Comparison of ENCODE assay signal across 11 mouse cellular contexts in the genomic region with DNA sequence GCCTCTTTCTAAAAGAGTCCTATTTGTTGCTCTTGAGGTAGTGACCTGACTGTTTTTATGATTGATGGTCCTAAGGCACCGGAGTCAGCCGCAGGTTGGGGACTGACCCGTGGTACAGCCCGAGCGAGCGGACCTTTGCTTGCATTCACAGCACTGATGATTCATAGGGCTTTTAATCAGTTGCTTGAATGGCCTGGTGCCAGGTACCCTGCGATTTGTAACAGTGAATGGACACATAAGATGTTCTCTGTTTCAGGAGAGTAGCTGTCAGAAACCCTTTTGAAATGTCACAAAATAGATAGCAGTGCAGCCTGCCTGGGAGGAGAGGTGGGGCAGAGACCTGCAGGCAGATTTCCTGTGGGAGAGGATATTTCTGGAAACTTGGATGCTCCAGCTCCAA. TPM values are rescaled to one million over a fixed set of nuclear protein-coding genes. Genes with fewer than 3 reads are reported as not detected.
DNase-seq lines count a peak whose midpoint lies in the region; ATAC-seq lines count a peak whose summit lies in the region.
"Had no signal": no experiment of that assay in that cellular context is flagged by ENCODE, and none has a peak within 500 bp of the region (broad histone marks: within the 10 kb centered on the region; RNA-seq: fewer than 3 reads in every experiment).

No protein-coding gene starts in this region.

- H3K27ac ChIP-seq in midbrain, embryonic 14.5 days (replicated peaks; ENCODE audit: low read depth, low read length) = peak overlapping the region; percentile 38; the same call in 1 of the 2 replicates

- no peaks in the 10 kb centered on the region for H3K36me3 ChIP-seq in midbrain, embryonic 14.5 days (ENCODE audit: control insufficient read depth, insufficient read depth, low read length)

- H3K9me3 ChIP-seq in midbrain, embryonic 14.5 days (ENCODE audit: control insufficient read depth, low read length) = no peaks in the 10 kb centered on the region

- peak; percentile 60 for DNase-seq in cerebellum, adult 11 months
- DNase-seq in kidney, postnatal 10 days = peak; percentile 53
- no peak for DNase-seq in kidney, adult 9 months
- DNase-seq in adrenal gland, postnatal 36 days = peak; percentile 78 to 79
- DNase-seq in midbrain, embryonic 14.5 days = peak; percentile 32
- DNase-seq in lung, postnatal 10 days = no peak
- DNase-seq: right cerebral cortex, postnatal 25 days; thymus, postnatal 4 days had no signal

- H3K4me2 ChIP-seq in midbrain, embryonic 14.5 days (ENCODE audit: low read length) = peak overlapping the region; percentile 0; the same call in 1 of the 2 replicates
- H3K4me2 ChIP-seq: liver, embryonic 11.5 days had no signal

- H3K9ac ChIP-seq in midbrain, embryonic 14.5 days (replicated peaks; ENCODE audit: low read length) = 0 out of 2 replicates have a peak overlapping the region, but pooled peaks have one; percentile 6

- no peaks in the 10 kb centered on the region for H3K27me3 ChIP-seq in midbrain, embryonic 14.5 days (ENCODE audit: control insufficient read depth, insufficient read depth, low read length)

- 61% methylated on average over 7 of the region's 7 CpGs for WGBS in midbrain, embryonic 14.5 days

- peaks cover 50% of the 10 kb centered on the region for H3K4me1 ChIP-seq in midbrain, embryonic 14.5 days (ENCODE audit: control insufficient read depth, insufficient read depth, low read length)

- ATAC-seq in cerebellum, adult (ENCODE audit: insufficient number of reproducible peaks, low FRiP score, low TSS enrichment) = no peak
- no peak for ATAC-seq in midbrain, embryonic 14.5 days (ENCODE audit: low FRiP score, low TSS enrichment)
- no peak for ATAC-seq in inflammation-experienced regulatory T-cells, adult 6 months

- H3K4me3 ChIP-seq in midbrain, embryonic 14.5 days (replicated peaks; ENCODE audit: low read depth, low read length) = no peak overlapping the region

RNA-seq across cellular contexts. Expression of gene Rgs8, which starts 16.3 kb away (rescaled TPM):
- total RNA-seq in adrenal gland, postnatal 36 days (2021) = under 1 TPM in 1 of 2 experiments, not detected in 1; 0.07 TPM
- 30.4 and 31.6 TPM in 2 replicates for polyA plus RNA-seq in midbrain, embryonic 14.5 days (2014; fragmentation: Nextera tagmentation; extraction: Ambion mirVana)
- polyA plus RNA-seq in inflammation-experienced regulatory T-cells, adult 6 months (2017; shearing (Covaris generic)) = under 1 TPM; 0.35 to 0.68 (median 0.36) TPM

Comparison
In these comparisons a context has a peak if more than half of its experiments do, and no peak if none do; other contexts are left out.
1. DNase-seq: peak in cerebellum, adult 11 months (single experiment), kidney, postnatal 10 days (single experiment), adrenal gland, postnatal 36 days (2 of 2) and midbrain, embryonic 14.5 days (single experiment); none in kidney, adult 9 months (single experiment) and lung, postnatal 10 days (single experiment).
2. RNA of gene Rgs8, which starts 16.3 kb away (polyA plus RNA-seq): 30.4 to 31.6 TPM in midbrain, embryonic 14.5 days; 0.35 to 0.68 TPM in inflammation-experienced regulatory T-cells, adult 6 months; every median in the first group is over 10 times any median in the second.